Mouse (Mus musculus) stomach, postnatal 0 days (tissue): ENCODE data around the gene Zdhhc22. TPM values are rescaled to one million over a fixed set of nuclear protein-coding genes. Genes with fewer than 3 reads are reported as not detected.

ENCODE experiments used
- ATAC-seq: fragments of 200-750 bp; cut with Nextera tagmentation; 2 replicates; pipeline ENCODE4 v1.8.0; 2017; ENCODE audit not compliant: low FRiP score, low TSS enrichment
- DNase-seq: peaks from one replicate; pipeline ENCODE4 v3.0.0-alpha.2; 2016; ENCODE audit warnings: low spot score
- H3K27ac ChIP-seq: fragments of 300-500 bp; sonication (generic); replicated peaks from 2 replicates; pipeline ENCODE4 v1.5.1; 2014; ENCODE audit warnings: mild to moderate bottlenecking, control low read depth
- H3K27me3 ChIP-seq: fragments of 300-500 bp; sonication (generic); 2 replicates; pipeline ENCODE4 v1.6.1; 2014; ENCODE audit warnings: low read length; ENCODE audit not compliant: control insufficient read depth, insufficient read depth
- H3K36me3 ChIP-seq: fragments of 300-500 bp; sonication (generic); 2 replicates; pipeline ENCODE4 v1.6.1; 2014; ENCODE audit warnings: low read length, mixed read lengths; ENCODE audit not compliant: control insufficient read depth, insufficient read depth
- H3K4me1 ChIP-seq: fragments of 300-500 bp; sonication (generic); replicated peaks from 2 replicates; pipeline ENCODE4 v1.6.1; 2014; ENCODE audit warnings: antibody characterized with exemption; ENCODE audit not compliant: control insufficient read depth, insufficient read depth
- H3K4me2 ChIP-seq: fragments of 300-500 bp; sonication (generic); replicated peaks from 2 replicates; pipeline ENCODE4 v1.6.1; 2014; ENCODE audit warnings: low read depth, mild to moderate bottlenecking, control low read depth, moderate library complexity
- H3K4me3 ChIP-seq: fragments of 300-500 bp; sonication (generic); 2 replicates; pipeline ENCODE4 v1.5.1; 2014; ENCODE audit warnings: low read depth, low read length, control low read depth
- H3K9ac ChIP-seq: fragments of 300-500 bp; sonication (generic); 2 replicates; pipeline ENCODE4 v1.6.1; 2014; ENCODE audit warnings: mild to moderate bottlenecking, low read length, control low read depth, mixed read lengths
- H3K9me3 ChIP-seq: fragments of 300-500 bp; sonication (generic); 2 replicates; pipeline ENCODE4 v1.6.1; 2016; ENCODE audit warnings: low read length; ENCODE audit not compliant: control insufficient read depth
- CTCF ChIP-seq: IDR thresholded peaks from 2 replicates; pipeline ENCODE4 v1.5.1; 2016; ENCODE audit warnings: antibody characterized with exemption, low read depth, mild to moderate bottlenecking, moderate library complexity
- EP300 ChIP-seq: optimal IDR thresholded peaks from 2 replicates; pipeline ENCODE3; 2016; ENCODE audit warnings: antibody characterized with exemption
- WGBS: fragments of 180-500 bp; shearing (Covaris S2); extraction: QIAGEN DNeasy Blood & Tissue Kit; methylation state at CpG from one replicate; pipeline ENCODE4 v1.1.7; 2014; 5-methylcytosine and 5-hydroxymethylcytosine counted together
- polyA plus RNA-seq: library from polyadenylated mRNA; unstranded; fragments of >200 nt; fragmentation: Nextera tagmentation; extraction: Ambion mirVana; gene quantifications from 2 replicates; pipeline ENCODE4 v1.2.1, GENCODE M21; 2015

Gene Zdhhc22
- polyA plus RNA-seq, 1 experiment from 2014 or later, result 0.53 TPM

- no peaks in the 10 kb centered on the region for H3K36me3 ChIP-seq
- DNase-seq, result no peak
- H3K4me2 ChIP-seq, result no peak overlapping the region
- no peaks in the 10 kb centered on the region for H3K27me3 ChIP-seq
- no peaks in the 10 kb centered on the region for H3K4me1 ChIP-seq
- H3K9me3 ChIP-seq, result no peaks in the 10 kb centered on the region
- no peak for ATAC-seq
- H3K4me3 ChIP-seq, result no peak overlapping the region
- H3K9ac ChIP-seq, result no peak overlapping the region
- H3K27ac ChIP-seq, result no peak overlapping the region
- no peak for TF ChIP-seq EP300
- no peak for TF ChIP-seq CTCF
- WGBS, result 39% methylated on average over 6 of the region's 6 CpGs
These were observed 10.6 kb upstream of the Zdhhc22 start for GRCm38 (mm10) chr12:87000840-87001176.

- DNase-seq (no peak), ATAC-seq (peak; percentile 31)
- no peaks in the 10 kb centered on the region for H3K27me3 ChIP-seq
- no peaks in the 10 kb centered on the region for H3K36me3 ChIP-seq
- H3K9ac ChIP-seq, result no peak overlapping the region
- no peak overlapping the region for H3K4me2 ChIP-seq
- no peaks in the 10 kb centered on the region for H3K9me3 ChIP-seq
- WGBS, result 44% methylated on average over 5 of the region's 5 CpGs
- H3K4me1 ChIP-seq, result no peaks in the 10 kb centered on the region
- H3K27ac ChIP-seq, result no peak overlapping the region
- peak; percentile 68 for TF ChIP-seq CTCF
- TF ChIP-seq EP300, result no peak
- no peak overlapping the region for H3K4me3 ChIP-seq
These were observed 10.1 kb upstream of the Zdhhc22 start for GRCm38 (mm10) chr12:87000151-87000839.

- ATAC-seq (no peak), DNase-seq (no peak)
- WGBS, result 63% methylated on average over 10 of the region's 10 CpGs
- no peaks in the 10 kb centered on the region for H3K36me3 ChIP-seq
- H3K27ac ChIP-seq, result no peak overlapping the region
- TF ChIP-seq EP300, result no peak
- TF ChIP-seq CTCF, result peak; percentile 44
- H3K4me1 ChIP-seq, result no peaks in the 10 kb centered on the region
- H3K4me2 ChIP-seq, result no peak overlapping the region
- no peak overlapping the region for H3K9ac ChIP-seq
- no peak overlapping the region for H3K4me3 ChIP-seq
- no peaks in the 10 kb centered on the region for H3K9me3 ChIP-seq
- no peaks in the 10 kb centered on the region for H3K27me3 ChIP-seq
These were observed 9.1 kb upstream of the Zdhhc22 start for GRCm38 (mm10) chr12:86999283-86999820.

- Histone ChIP-seq H3K36me3 (no peaks in the 10 kb centered on the region), H3K27ac (no peak overlapping the region), H3K4me3 (no peak overlapping the region), H3K4me1 (no peaks in the 10 kb centered on the region), H3K9me3 (no peaks in the 10 kb centered on the region), H3K27me3 (no peaks in the 10 kb centered on the region), H3K4me2 (no peak overlapping the region), H3K9ac (no peak overlapping the region)
- TF ChIP-seq CTCF (peak; percentile 46), EP300 (no peak)
- ATAC-seq (no peak), DNase-seq (no peak)
- 77% methylated on average over 4 of the region's 4 CpGs for WGBS
These were observed 8.5 kb upstream of the Zdhhc22 start for GRCm38 (mm10) chr12:86998699-86999098.

- Histone ChIP-seq H3K27ac (no peak overlapping the region), H3K4me3 (no peak overlapping the region), H3K36me3 (no peaks in the 10 kb centered on the region), H3K9ac (no peak overlapping the region), H3K27me3 (no peaks in the 10 kb centered on the region), H3K4me1 (no peaks in the 10 kb centered on the region), H3K9me3 (no peaks in the 10 kb centered on the region), H3K4me2 (no peak overlapping the region)
- no peak for TF ChIP-seq EP300
- no peak for TF ChIP-seq CTCF
- DNase-seq (no peak), ATAC-seq (no peak)
- 76% methylated on average over 6 of the region's 6 CpGs for WGBS
These were observed 5.7 kb upstream of the Zdhhc22 start for GRCm38 (mm10) chr12:86995931-86996330.

GRCm38 (mm10) chr12:86994776-86995175 is 4.5 kb upstream of the Zdhhc22 start:
- no peaks in the 10 kb centered on the region for H3K9me3 ChIP-seq
- H3K27ac ChIP-seq, result no peak overlapping the region
- DNase-seq (no peak), ATAC-seq (no peak)
- no peaks in the 10 kb centered on the region for H3K4me1 ChIP-seq
- H3K4me3 ChIP-seq, result no peak overlapping the region
- TF ChIP-seq CTCF (no peak), EP300 (no peak)
- no peaks in the 10 kb centered on the region for H3K36me3 ChIP-seq
- H3K27me3 ChIP-seq, result peaks cover 3% of the 10 kb centered on the region; the same call in 1 of the 2 replicates
- H3K4me2 ChIP-seq, result no peak overlapping the region
- 38% methylated on average over 3 of the region's 3 CpGs for WGBS
- no peak overlapping the region for H3K9ac ChIP-seq
